Mouse (Mus musculus) activated CD4-positive, CD25-positive, alpha-beta regulatory T cell, adult 4 months (primary cell): Measurements from ENCODE around the gene Fzr1. TPM values are rescaled to one million over a fixed set of nuclear protein-coding genes. Genes with fewer than 3 reads are reported as not detected.
A peak's percentile ranks its signal among the peaks of the same experiment; 100 is the strongest.

ENCODE experiments used
- ATAC-seq: one replicate; pipeline ENCODE4 v1.8.0; 2017
- polyA plus RNA-seq, 2 experiments: library from polyadenylated mRNA; unstranded; fragments of 100-300 nt; shearing (Covaris generic); gene quantifications; one replicate each; pipeline ENCODE4 v1.2.1; 2017

Fzr1 gene
- polyA plus RNA-seq, 2 experiments from 2014 or later, result 19.3 to 20.1 TPM

GRCm38 (mm10) chr10:81401521-81402226 is 23.4 kb upstream of the Fzr1 start:
- ATAC-seq, result peak; percentile 45

GRCm38 (mm10) chr10:81401205-81401520 is 22.8 kb upstream of the Fzr1 start:
- ATAC-seq, result no peak

DNA sequence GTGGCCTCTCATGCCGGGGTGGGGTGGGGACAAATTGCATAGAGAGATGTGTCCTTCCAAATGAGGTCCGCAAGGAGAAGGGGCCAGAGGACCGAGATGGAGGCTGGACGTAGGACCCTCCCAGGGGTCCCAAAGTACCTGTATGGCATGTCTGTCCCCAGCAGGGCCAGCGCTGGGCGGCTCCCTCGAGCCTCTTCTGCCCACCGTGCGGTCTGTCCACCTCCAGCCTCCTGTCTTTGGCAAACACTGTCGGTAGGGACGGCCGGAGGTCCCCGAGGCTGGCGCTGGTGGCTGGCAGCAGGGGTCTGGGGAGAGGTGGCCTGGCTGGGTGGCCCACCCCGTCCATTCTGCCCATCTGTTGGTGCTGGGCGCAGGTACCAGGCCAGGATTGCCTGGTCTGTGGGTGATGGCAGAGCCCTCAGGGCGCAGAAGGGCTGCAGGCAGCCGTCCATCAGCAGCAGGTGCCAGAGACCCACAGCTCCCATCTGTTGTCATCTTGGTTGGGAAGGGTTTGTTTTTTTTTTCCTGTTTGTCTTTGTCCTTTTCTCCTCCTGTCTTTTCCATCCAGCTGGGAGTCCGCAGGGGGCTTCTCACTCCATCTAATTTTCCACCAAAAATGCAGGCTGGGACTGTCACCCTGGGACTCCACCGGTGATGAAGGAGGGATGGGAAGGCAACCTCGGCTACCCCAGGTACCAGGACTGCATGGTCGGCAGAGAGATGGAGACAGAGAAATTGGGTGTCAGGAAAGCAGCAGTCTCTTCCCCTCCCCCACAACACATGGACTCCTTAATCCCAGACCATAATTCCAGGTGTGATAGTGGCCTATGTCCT is 22.3 kb upstream of the Fzr1 start:
- no peak for ATAC-seq

GRCm38 (mm10) chr10:81399798-81400308 is 21.5 kb upstream of the Fzr1 start:
- ATAC-seq, result no peak

DNA sequence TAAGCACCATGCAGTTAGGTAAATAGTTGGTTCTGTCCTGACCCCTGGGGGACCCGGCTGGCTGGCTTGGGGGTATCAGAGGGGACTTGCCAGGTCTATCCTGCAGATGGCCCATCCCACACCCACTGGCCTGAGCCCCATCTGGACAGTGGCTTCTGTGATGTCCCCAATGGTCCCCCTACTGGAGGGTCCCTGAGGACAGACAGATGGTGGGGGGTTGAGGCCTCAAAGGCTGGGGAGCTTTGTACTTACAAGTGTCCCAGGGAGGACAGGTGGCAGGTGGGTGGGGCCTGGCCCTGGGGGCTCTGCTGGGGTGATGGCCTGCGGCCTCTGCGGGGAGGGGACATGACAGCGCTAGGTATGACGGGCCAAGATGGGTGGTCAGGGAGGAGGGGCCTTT is 21.0 kb upstream of the Fzr1 start:
- no peak for ATAC-seq

GRCm38 (mm10) chr10:81396749-81397148 is 18.4 kb upstream of the Fzr1 start:
- ATAC-seq, result no peak

DNA sequence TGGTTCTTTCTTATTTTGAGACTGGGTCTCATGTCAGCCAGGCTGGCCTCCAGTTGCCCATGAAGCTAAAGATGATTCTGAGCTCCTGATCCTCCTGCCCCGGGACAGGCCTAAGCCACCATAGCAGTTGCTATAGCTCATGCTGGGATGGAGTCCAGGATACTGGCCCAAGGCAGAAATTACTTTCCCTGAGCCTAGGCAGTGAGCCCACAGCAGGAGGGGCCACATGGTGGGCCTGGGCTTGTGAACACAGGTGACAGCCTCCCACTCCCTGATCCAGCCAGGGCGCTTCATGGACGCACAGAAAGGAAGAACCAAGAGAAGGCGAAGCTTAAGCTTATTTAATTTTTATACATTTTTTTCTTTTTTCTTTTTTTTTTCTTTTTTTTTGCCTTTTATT is 17.5 kb upstream of the Fzr1 start:
- ATAC-seq, result no peak

GRCm38 (mm10) chr10:81395127-81395526 is 16.8 kb upstream of the Fzr1 start:
- peak; percentile 43 for ATAC-seq

DNA sequence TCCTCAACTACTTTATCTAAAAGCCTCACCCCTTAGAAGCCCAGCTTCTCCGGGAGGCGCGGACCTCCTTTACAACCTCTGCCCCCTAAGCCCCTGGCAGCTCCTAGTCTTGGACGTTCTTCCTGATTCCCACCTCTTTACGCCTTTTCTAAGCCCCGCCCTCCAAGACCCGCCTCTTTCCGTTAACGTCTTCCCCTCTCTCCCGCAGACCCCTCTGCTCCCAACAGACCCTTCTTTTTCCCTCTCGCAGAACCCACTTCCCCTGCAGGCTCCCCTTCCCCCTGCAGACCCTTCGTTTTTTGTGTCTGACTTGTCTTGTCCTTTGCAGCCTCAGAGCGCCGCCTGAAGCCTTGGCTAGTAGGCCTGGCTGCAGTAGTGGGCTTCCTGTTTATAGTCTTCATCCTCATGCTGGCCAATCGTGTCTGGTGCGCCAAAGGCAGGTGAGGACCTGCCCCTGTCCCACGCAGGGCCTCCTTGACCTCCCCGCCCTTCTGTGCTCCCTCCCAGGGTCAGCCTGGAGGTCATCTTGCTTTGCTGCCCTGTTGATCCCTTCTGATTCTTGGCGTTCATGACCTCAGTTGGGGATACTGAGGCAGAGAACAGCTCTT is 15.2 kb upstream of the Fzr1 start:
- ATAC-seq, result no peak

DNA sequence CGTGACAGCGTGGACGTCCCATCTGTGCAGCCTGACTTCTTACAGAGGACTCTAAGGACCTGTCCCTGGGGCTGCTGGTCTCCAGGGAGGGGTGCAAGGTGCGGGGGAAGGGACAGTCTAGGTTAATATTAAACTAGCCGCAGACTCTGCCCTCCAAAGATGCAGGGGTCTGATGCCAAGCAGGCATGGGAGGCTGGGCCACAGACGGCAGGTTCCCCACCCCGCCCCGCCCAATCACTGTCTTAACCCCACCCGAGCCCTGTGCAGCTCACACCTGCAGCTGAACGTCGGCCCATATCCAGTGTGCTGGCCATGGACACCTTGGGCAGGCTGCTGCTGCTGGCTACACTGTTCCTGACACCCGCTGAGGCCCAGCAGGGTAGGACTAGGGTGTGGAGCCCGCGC is 14.5 kb upstream of the Fzr1 start, which contains the start of gene Smim24:
Gene Smim24, plus strand, starts transcription at position 271 of the 405 bp plus-strand sequence.
- ATAC-seq, result no peak

GRCm38 (mm10) chr10:81392270-81392669 is 14.0 kb upstream of the Fzr1 start:
- ATAC-seq, result no peak

DNA sequence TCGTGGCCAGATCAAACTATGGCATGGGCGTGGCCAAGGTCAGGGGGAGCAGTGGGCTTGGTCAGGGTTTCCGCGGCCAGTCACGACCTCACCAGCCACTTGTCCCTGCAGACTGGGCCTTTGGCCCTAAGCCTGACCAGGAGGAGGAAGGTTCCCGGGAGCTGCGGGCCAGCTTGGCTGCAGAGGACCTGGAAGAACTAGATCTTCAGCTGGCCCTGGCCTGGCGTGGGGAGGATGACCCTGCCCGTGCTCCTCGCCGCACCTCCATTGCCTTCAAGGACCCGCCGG is 12.3 kb upstream of the Fzr1 start:
- no peak for ATAC-seq

- ATAC-seq, result peak; percentile 63
These were observed 11.7 kb upstream of the Fzr1 start for GRCm38 (mm10) chr10:81389801-81390677.

DNA sequence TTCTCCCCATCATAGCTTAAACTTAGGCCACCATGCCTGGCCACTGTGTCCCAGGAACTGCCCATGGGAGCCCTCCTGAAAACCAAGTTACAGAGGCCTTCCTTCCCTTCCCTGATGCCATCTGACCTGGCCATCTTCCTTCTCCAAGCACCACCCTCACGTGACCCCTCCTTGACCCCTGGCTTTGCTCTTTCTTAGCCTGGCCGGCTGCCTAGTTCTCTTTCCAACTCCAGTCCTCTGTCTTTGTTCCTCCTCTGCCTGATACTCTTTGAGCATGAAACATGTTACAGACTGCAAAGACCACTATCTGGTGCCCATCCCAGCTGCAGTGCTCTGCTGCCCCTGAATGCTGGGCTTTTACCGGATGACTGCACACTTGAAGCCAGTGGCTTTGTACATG is 11.1 kb upstream of the Fzr1 start:
- no peak for ATAC-seq

GRCm38 (mm10) chr10:81388505-81389055 is 10.3 kb upstream of the Fzr1 start, which contains the start of gene Gm48552:
TSS of gene Gm48552 (plus strand) at chr10:81389005.
- no peak for ATAC-seq

DNA sequence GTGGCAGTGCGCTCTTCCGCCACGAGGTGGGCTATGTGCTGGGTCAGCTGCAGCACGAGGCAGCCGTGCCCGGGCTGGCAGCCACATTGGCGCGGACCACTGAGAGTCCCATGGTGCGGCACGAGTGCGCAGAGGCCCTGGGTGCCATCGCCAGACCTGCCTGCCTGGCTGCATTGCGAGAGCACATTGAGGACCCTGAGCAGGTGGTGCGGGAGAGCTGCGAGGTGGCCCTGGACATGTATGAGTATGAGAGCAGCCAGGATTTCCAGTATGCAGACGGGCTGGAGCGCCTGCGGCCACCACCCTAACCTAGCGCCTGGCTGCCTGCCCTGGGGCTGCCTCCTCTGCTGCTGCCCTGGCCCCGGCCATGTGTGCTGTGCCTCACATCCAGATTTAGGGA is 9.4 kb upstream of the Fzr1 start:
- ATAC-seq, result no peak

GRCm38 (mm10) chr10:81385603-81386306 is 7.4 kb upstream of the Fzr1 start:
- ATAC-seq, result no peak

- no peak for ATAC-seq
These were observed 6.3 kb upstream of the Fzr1 start for GRCm38 (mm10) chr10:81384605-81384982.

DNA sequence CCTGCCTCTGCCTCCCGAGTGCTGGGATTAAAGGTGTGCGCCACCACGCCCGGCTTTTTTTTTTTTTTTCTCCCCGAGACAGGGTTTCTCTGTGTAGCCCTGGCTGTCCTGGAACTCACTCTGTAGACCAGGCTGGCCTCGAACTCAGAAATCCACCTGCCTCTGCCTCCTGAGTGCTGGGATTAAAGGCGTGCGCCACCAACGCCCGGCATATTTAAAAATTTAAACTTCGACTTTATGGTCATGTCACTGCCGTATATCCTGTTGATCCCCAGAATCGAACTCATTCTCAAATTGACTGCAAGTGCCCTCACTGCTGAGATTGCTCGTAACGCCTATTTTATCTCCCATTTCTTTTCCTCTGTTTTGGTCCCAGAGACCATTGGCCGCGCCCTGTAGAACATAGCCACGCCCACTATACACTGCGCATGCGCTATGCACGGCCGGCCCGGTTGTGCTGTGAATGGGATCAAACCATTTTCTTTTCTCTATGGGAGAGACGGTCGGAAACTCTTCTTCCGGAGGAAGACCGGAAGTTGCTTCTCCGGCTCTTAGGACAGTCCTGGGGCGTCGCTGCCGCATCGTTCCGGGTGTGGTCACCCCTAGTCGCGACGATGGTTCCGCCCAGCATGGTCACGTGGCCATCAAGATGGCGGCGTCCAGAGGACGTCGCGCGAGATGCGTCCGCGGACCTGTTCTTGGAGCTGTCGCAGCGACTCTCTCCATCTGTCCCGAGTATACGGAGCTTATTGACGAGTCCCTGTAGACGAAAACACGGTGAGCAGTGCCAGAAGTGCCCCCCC is 5.7 kb upstream of the Fzr1 start, which contains the start of the genes Dohh and Gm48551:
Gene Dohh, plus strand, starts transcription at position 627 of the 803 bp plus-strand sequence.
Gene Gm48551, plus strand, starts transcription at position 665 of the 803 bp plus-strand sequence.
- ATAC-seq, result peak; percentile 95

DNA sequence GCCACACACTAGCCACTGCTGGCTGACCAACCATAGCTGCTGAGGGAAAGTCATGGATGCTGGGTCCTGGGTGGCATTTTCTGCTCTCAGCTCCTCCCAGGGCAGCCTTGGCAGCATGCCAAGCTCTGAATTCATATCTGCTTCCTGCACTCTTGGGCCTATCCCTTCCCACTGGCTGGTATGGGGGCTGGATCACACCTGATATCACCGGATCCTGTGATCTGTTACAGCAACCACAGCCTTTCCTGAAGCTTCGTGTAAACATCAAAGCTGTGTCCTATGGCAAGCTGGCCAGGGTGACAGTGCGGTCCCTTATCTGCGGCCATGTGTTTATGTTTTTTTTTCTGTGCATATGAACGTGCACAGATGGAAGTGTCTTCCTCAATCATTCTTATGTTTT is 3.7 kb upstream of the Fzr1 start:
- ATAC-seq, result no peak
